Mouse (Mus musculus): ENCODE data around the gene Anxa10. TPM values are rescaled to one million over a fixed set of nuclear protein-coding genes. Genes with fewer than 3 reads are reported as not detected.

Anxa10 gene
- polyA plus RNA-seq (2015; fragmentation: Nextera tagmentation; extraction: Ambion mirVana): not detected in 2 replicates

DNA sequence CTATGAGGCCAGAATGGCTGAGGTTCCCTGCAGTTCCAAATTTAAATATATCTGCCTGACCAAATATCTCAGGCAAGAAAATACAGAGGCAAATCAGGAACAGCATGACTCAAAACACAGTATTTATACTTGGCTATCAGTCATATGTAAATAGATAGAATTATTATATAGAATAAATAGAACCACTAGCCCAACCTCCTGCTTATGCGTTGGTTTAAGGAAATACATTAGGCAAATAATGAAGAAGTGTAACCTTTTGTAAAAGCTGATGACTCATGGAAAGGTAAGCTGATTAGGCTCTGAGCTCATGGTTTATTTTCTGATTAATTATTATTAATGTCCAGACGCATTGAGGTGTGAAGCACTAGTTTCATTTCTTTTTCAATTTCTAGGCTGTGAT is at the start of gene Anxa10:
TSS of gene Anxa10 (minus strand) at position 53 of the 400 bp plus-strand sequence.
- no peaks in the 10 kb centered on the region for H3K27me3 ChIP-seq
- no peak within 1 kb of the TSS for H3K27ac ChIP-seq (replicated peaks)
- H3K9ac ChIP-seq: no peak within 1 kb of the TSS
- no peaks in the 10 kb centered on the region for H3K9me3 ChIP-seq (replicated peaks)
- no peak for ATAC-seq (ENCODE audit: insufficient number of reproducible peaks, low FRiP score, low TSS enrichment, low read depth)
- no peaks in the 10 kb centered on the region for H3K4me1 ChIP-seq
- 83% methylated on average over 2 of the region's 2 CpGs for WGBS
- H3K4me3 ChIP-seq (replicated peaks): no peak within 1 kb of the TSS
- no peaks in the 10 kb centered on the region for H3K36me3 ChIP-seq
- H3K4me2 ChIP-seq (replicated peaks): no peak within 1 kb of the TSS

DNA sequence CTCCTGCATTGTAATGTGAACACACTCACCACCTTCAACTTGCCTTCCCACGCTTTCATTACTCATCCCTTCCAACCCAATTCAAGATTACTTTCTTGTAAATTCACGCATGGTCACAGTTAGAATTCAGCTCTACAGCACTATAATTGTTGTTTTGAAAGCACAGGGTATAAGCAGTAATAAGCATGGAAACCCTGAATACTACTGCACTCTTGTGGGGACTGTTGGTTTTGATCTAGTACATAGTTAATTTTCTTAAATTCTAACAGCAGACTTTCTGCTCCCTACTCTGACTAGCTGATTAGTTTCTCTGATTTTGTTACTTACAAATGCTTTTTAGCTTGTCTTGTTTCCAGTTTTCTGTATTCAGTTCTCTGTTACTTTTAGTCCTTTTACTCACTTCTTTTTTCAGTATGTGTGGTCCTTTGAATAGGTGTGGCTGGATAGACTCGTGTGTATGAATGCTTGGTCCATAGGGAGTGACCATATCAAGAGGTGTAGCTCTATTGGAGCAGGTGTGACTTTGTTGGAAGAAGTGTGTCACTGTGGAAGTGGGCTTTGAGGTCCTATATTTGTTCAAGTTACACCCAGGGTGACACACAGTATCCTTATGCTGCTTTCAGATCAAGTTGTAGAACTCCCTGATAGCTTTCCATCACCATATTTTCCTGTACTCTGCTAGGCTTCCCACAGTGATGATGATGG is 9.9 kb upstream of the Anxa10 start:
- ATAC-seq (ENCODE audit: insufficient number of reproducible peaks, low FRiP score, low TSS enrichment, low read depth): no peak
- H3K9me3 ChIP-seq (replicated peaks): no peaks in the 10 kb centered on the region
- H3K27me3 ChIP-seq: no peaks in the 10 kb centered on the region
- no peak overlapping the region for H3K4me2 ChIP-seq (replicated peaks)
- H3K4me1 ChIP-seq: no peaks in the 10 kb centered on the region
- no peak overlapping the region for H3K4me3 ChIP-seq (replicated peaks)
- 74% methylated on average over 3 of the region's 3 CpGs for WGBS
- H3K27ac ChIP-seq (replicated peaks): no peak overlapping the region
- no peak overlapping the region for H3K9ac ChIP-seq
- no peaks in the 10 kb centered on the region for H3K36me3 ChIP-seq

DNA sequence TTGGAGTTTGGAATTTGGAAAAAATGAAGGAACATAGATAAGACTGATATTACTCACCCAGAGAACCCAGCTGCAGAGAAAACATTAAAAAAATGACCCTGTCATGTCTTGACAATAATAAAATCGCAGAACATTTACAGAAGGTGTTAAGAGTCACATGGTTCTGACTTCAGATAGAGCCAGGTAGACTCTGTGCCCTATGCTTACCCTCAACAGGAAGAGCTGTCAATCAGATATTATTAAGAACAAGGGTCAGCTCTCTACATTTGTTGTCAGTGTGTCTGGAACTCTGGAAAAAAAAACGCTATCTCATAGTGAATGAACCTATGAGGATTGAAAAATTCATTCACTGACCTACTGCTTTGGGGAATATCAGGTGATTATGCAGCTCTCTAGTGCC is 25.7 kb downstream of the Anxa10 start:
- H3K4me2 ChIP-seq (replicated peaks): no peak overlapping the region
- WGBS: 87% methylated on average over 2 of the region's 2 CpGs
- H3K27me3 ChIP-seq: no peaks in the 10 kb centered on the region
- H3K9ac ChIP-seq: no peak overlapping the region
- no peak overlapping the region for H3K4me3 ChIP-seq (replicated peaks)
- ATAC-seq (ENCODE audit: insufficient number of reproducible peaks, low FRiP score, low TSS enrichment, low read depth): no peak
- H3K27ac ChIP-seq (replicated peaks): no peak overlapping the region
- no peaks in the 10 kb centered on the region for H3K4me1 ChIP-seq
- H3K9me3 ChIP-seq (replicated peaks): no peaks in the 10 kb centered on the region
- no peaks in the 10 kb centered on the region for H3K36me3 ChIP-seq

DNA sequence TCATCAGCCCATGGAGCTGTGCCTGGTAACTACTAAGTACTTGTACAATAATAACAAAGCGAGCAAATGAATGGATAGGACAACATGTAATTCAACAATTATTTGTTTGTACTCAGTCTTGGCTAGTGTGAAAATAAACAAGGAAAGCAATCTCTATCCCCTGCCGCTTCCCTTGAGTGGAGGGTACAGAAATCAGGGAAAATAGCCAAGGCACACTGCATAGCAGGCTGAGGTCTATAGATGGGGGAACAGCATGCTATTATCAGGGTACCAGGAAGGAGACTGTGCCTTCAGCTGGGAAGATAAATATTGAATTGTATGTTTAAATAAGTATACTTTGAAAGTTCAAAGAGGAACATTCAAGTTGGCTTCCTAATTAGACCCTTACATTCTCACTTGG is 41.1 kb downstream of the Anxa10 start:
- WGBS: 83% methylated on average over 2 of the region's 2 CpGs
- H3K4me2 ChIP-seq (replicated peaks): no peak overlapping the region

DNA sequence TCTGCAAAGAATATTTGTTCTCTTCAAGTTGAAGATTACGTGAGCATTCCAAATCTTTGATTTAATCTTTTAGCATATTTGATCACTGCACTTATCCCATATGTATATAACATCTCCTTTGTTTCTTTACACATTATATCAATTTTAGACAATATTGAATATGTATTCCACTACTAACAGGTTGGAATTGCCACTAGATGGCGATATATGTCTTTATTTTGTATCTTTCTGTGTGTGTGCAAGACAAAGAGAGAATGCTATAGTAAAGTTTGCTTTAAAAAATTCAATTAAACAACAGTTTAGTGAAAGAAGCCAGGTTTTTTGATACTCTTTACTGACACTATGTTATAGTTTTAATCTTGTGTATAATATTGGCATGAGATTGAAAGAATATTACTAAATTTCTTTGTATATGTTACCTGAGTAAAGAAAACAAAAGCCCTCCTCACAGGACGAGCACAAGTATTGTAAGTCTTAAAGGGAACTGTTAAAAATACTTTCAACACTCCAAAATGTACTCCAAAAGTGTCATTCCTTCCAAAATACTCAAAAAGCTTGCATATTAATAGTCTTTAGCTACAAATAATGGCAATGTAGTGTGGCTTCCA is 42.7 kb downstream of the Anxa10 start:
- no peaks in the 10 kb centered on the region for H3K36me3 ChIP-seq
- H3K27me3 ChIP-seq: no peaks in the 10 kb centered on the region
- H3K27ac ChIP-seq (replicated peaks): no peak overlapping the region
- no peak overlapping the region for H3K4me2 ChIP-seq (replicated peaks)
- no peak for ATAC-seq (ENCODE audit: insufficient number of reproducible peaks, low FRiP score, low TSS enrichment, low read depth)
- H3K9me3 ChIP-seq (replicated peaks): no peaks in the 10 kb centered on the region
- no peak overlapping the region for H3K4me3 ChIP-seq (replicated peaks)
- H3K4me1 ChIP-seq: no peaks in the 10 kb centered on the region
- 46% methylated on average over 3 of the region's 3 CpGs for WGBS
- no peak overlapping the region for H3K9ac ChIP-seq

More for the DNA sequence above, 41.1 kb downstream of the Anxa10 start:
- no peaks in the 10 kb centered on the region for H3K9me3 ChIP-seq (replicated peaks)
- H3K36me3 ChIP-seq: no peaks in the 10 kb centered on the region
- no peak overlapping the region for H3K9ac ChIP-seq
- H3K4me3 ChIP-seq (replicated peaks): no peak overlapping the region
- H3K27ac ChIP-seq (replicated peaks): no peak overlapping the region
- no peaks in the 10 kb centered on the region for H3K27me3 ChIP-seq
- ATAC-seq (ENCODE audit: insufficient number of reproducible peaks, low FRiP score, low TSS enrichment, low read depth): no peak
- H3K4me1 ChIP-seq: no peaks in the 10 kb centered on the region

DNA sequence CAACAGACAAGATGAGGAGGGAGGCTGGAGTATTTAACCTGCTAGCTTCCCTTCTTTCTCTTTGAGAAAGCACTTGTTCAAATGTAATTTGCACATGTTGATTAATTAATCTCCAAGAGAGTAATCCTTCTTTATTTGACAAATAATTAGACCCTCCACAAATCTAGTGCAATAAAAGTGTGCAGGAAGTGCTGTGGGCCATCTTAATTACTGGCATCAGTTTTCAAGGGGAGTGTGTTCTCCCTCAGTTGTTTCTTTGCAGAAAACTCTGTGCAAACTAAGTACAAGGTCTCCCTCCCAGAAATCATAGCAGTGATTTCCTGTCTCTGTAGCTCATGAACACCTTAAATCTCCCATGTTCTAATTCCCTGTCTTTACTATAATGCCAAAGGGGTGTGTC is 54.6 kb downstream of the Anxa10 start:
- H3K9me3 ChIP-seq (replicated peaks): no peaks in the 10 kb centered on the region
- no peaks in the 10 kb centered on the region for H3K36me3 ChIP-seq
- H3K4me3 ChIP-seq (replicated peaks): no peak overlapping the region
- ATAC-seq (ENCODE audit: insufficient number of reproducible peaks, low FRiP score, low TSS enrichment, low read depth): no peak
- no peaks in the 10 kb centered on the region for H3K4me1 ChIP-seq
- no peak overlapping the region for H3K9ac ChIP-seq
- no peaks in the 10 kb centered on the region for H3K27me3 ChIP-seq
- H3K27ac ChIP-seq (replicated peaks): no peak overlapping the region
- H3K4me2 ChIP-seq (replicated peaks): no peak overlapping the region

DNA sequence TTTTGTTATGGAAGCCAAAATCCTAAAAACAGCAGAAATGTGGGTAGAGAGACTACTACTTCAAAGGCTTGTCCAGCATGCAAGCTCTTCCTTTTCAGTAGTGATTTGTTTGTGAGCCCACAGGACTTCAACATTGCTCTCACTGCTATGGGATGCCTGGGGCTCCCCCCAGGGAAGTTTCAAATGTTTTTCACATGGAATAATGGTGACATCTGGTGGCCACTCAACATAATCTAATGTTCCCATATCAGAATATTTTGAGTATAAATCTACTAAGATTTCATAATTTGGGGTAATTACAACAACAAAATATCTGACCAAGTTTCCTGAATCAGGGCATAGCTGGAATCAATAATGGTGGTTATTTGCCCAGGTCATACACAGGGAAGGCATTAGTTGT is 62.6 kb downstream of the Anxa10 start:
- H3K27me3 ChIP-seq: no peaks in the 10 kb centered on the region
- H3K36me3 ChIP-seq: no peaks in the 10 kb centered on the region
- no peaks in the 10 kb centered on the region for H3K4me1 ChIP-seq
- no peak for ATAC-seq (ENCODE audit: insufficient number of reproducible peaks, low FRiP score, low TSS enrichment, low read depth)
- H3K27ac ChIP-seq (replicated peaks): no peak overlapping the region
- no peak overlapping the region for H3K9ac ChIP-seq
- no peak overlapping the region for H3K4me3 ChIP-seq (replicated peaks)
- no peak overlapping the region for H3K4me2 ChIP-seq (replicated peaks)
- H3K9me3 ChIP-seq (replicated peaks): no peaks in the 10 kb centered on the region

DNA sequence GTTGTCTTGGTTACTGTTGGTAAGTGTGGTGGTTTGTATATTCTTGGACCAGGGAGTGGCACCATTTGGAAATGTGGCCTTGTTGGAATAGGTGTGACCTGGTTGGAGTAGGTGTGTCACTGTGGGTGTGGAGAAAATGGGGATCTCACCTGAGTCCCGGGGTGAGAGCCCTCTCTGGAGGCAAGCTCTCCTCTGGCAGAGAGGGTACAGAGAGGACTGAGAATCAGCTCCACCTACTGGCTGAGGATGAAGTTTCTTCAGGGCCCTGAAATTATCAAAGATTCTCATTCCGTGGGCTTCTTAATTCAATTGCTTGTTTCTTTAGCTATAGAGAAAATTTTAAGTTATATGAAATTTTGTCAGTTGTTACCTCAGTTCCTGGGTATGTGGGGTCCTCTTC is 76.1 kb downstream of the Anxa10 start:
- H3K4me3 ChIP-seq (replicated peaks): no peak overlapping the region
- H3K9ac ChIP-seq: no peak overlapping the region
- no peak for ATAC-seq (ENCODE audit: insufficient number of reproducible peaks, low FRiP score, low TSS enrichment, low read depth)
- H3K9me3 ChIP-seq (replicated peaks): no peaks in the 10 kb centered on the region
- WGBS: 26% methylated on average over 2 of the region's 2 CpGs
- no peak overlapping the region for H3K27ac ChIP-seq (replicated peaks)
- no peaks in the 10 kb centered on the region for H3K36me3 ChIP-seq
- no peaks in the 10 kb centered on the region for H3K4me1 ChIP-seq
- no peaks in the 10 kb centered on the region for H3K27me3 ChIP-seq
- no peak overlapping the region for H3K4me2 ChIP-seq (replicated peaks)

DNA sequence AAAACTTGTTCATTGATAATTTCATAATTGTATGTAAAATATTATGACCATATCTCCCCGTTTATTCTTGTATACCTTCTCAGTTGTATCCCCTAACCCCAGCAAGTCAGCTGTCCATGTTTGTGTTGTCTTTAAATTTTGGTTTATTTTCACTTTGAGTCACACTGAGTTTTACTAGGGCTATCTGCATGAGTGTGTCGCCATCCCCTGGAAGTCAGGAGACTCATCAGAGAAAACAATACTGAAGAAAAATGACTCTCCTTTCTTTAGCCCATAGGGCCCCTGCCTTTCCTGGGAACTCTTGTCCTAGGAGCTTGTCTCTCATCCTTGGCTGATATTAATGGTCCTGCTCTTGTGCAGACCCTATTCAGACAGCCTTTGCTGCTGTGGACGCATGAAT is 88.6 kb downstream of the Anxa10 start:
- H3K9ac ChIP-seq: no peak overlapping the region
- H3K4me2 ChIP-seq (replicated peaks): no peak overlapping the region
- H3K36me3 ChIP-seq: no peaks in the 10 kb centered on the region
- H3K4me3 ChIP-seq (replicated peaks): no peak overlapping the region
- ATAC-seq (ENCODE audit: insufficient number of reproducible peaks, low FRiP score, low TSS enrichment, low read depth): no peak
- no peaks in the 10 kb centered on the region for H3K9me3 ChIP-seq (replicated peaks)
- H3K27me3 ChIP-seq: no peaks in the 10 kb centered on the region
- WGBS: 69% methylated on average over 3 of the region's 3 CpGs
- H3K27ac ChIP-seq (replicated peaks): no peak overlapping the region
- no peaks in the 10 kb centered on the region for H3K4me1 ChIP-seq

DNA sequence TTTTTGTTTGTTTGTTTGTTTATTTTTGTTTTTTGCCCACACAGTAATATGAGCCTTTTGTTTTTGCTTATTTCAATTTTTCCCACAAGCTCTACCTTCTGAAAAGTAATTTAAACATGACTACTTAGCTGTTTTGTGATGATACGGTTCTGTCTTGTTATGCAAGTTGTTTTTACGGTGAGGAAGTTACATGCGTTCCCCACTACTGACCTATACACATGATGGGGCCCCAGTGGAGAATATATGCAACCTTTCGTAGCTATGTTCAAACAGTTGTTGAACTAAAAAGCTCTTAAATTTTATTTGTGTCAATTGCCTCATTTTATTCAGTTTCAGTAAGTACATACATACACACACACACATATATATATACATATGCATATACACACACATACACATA is 108.4 kb downstream of the Anxa10 start:
- no peak for ATAC-seq (ENCODE audit: insufficient number of reproducible peaks, low FRiP score, low TSS enrichment, low read depth)
- no peak overlapping the region for H3K4me2 ChIP-seq (replicated peaks)
- no peaks in the 10 kb centered on the region for H3K4me1 ChIP-seq
- H3K9me3 ChIP-seq (replicated peaks): no peaks in the 10 kb centered on the region
- 86% methylated on average over 4 of the region's 4 CpGs for WGBS
- no peaks in the 10 kb centered on the region for H3K36me3 ChIP-seq
- no peak overlapping the region for H3K4me3 ChIP-seq (replicated peaks)
- H3K9ac ChIP-seq: no peak overlapping the region
- no peak overlapping the region for H3K27ac ChIP-seq (replicated peaks)
- no peaks in the 10 kb centered on the region for H3K27me3 ChIP-seq

DNA sequence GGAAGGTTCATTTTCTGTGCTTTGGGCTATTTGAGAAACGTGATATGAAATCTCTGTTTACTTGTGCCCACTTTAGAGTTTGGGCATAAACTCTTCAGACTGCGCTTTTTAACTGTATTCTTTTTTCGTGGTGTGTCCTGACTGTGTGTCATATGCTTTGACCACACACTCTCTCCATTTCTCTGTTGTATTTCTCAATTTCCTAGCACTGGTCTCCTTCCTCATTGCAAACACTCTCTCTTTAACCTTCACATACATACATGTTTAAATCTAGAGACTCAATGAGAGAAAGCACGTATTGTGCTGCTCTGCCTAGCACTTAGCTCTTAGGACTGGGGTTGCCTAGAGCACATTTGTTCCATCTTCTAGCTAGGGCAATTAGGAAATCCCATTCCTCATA is 108.8 kb downstream of the Anxa10 start:
- Histone ChIP-seq H3K9ac (no peak overlapping the region), H3K27ac (replicated peaks) (no peak overlapping the region), H3K4me1 (no peaks in the 10 kb centered on the region), H3K9me3 (replicated peaks) (no peaks in the 10 kb centered on the region), H3K27me3 (no peaks in the 10 kb centered on the region), H3K36me3 (no peaks in the 10 kb centered on the region), H3K4me3 (replicated peaks) (no peak overlapping the region), H3K4me2 (replicated peaks) (no peak overlapping the region)
- 86% methylated on average over 4 of the region's 4 CpGs for WGBS
- ATAC-seq (ENCODE audit: insufficient number of reproducible peaks, low FRiP score, low TSS enrichment, low read depth): no peak

Measured in embryonic facial prominence, embryonic 15.5 days (tissue).